Mouse (Mus musculus) limb, embryonic 14.5 days (tissue): ENCODE data around the gene Zbtb34. TPM values are rescaled to one million over a fixed set of nuclear protein-coding genes. Genes with fewer than 3 reads are reported as not detected.
A peak's percentile ranks its signal among the peaks of the same experiment; 100 is the strongest.

Experiments used
- ATAC-seq: fragments of 200-750 bp; cut with Nextera tagmentation; 2 replicates; pipeline ENCODE4 v1.8.0; 2017; ENCODE audit warnings: low read depth, moderate number of reproducible peaks, moderate TSS enrichment; ENCODE audit not compliant: low FRiP score
- DNase-seq: peaks from one replicate; pipeline ENCODE4 v3.0.0-alpha.2; 2015; ENCODE audit warnings: low spot score
- H3K27ac ChIP-seq: fragments of 300-500 bp; sonication (generic); replicated peaks from 2 replicates; pipeline ENCODE4 v1.5.1; 2014; ENCODE audit warnings: low read depth, mild to moderate bottlenecking, low read length, moderate library complexity, mixed read lengths
- H3K27me3 ChIP-seq: fragments of 300-500 bp; sonication (generic); 2 replicates; pipeline ENCODE4 v1.6.1; 2014; ENCODE audit warnings: low read length, mixed read lengths; ENCODE audit not compliant: control insufficient read depth, insufficient read depth
- H3K36me3 ChIP-seq: fragments of 300-500 bp; sonication (generic); 2 replicates; pipeline ENCODE4 v1.6.1; 2014; ENCODE audit warnings: mild to moderate bottlenecking, low read length, moderate library complexity, mixed read lengths; ENCODE audit not compliant: control insufficient read depth, insufficient read depth
- H3K4me1 ChIP-seq: fragments of 300-500 bp; sonication (generic); 2 replicates; pipeline ENCODE4 v1.6.1; 2014; ENCODE audit warnings: antibody characterized with exemption, low read length, mixed read lengths; ENCODE audit not compliant: control insufficient read depth, insufficient read depth
- H3K4me2 ChIP-seq: fragments of 300-500 bp; sonication (generic); replicated peaks from 2 replicates; pipeline ENCODE4 v1.6.1; 2014; ENCODE audit warnings: low read depth, mild to moderate bottlenecking, low read length, moderate library complexity; ENCODE audit not compliant: severe bottlenecking
- H3K4me3 ChIP-seq: fragments of 300-500 bp; sonication (generic); replicated peaks from 2 replicates; pipeline ENCODE4 v1.5.1; 2014; ENCODE audit warnings: low read length
- H3K9ac ChIP-seq: fragments of 300-500 bp; sonication (generic); 2 replicates; pipeline ENCODE4 v1.6.1; 2014; ENCODE audit warnings: mild to moderate bottlenecking, low read depth, low read length, moderate library complexity; ENCODE audit not compliant: severe bottlenecking
- H3K9me3 ChIP-seq: fragments of 300-500 bp; sonication (generic); 2 replicates; pipeline ENCODE4 v1.6.1; 2016; ENCODE audit warnings: low read length; ENCODE audit not compliant: control insufficient read depth
- POLR2A ChIP-seq: fragments of 200-500 bp; IDR thresholded peaks from 2 replicates; pipeline ENCODE4 v1.8.0; 2012; ENCODE audit warnings: inconsistent platforms, mild to moderate bottlenecking, moderate library complexity, borderline replicate concordance; ENCODE audit not compliant: insufficient read depth, insufficient read length; ENCODE audit errors: extremely low read depth
- WGBS: fragments of 180-500 bp; shearing (Covaris S2); extraction: QIAGEN DNeasy Blood & Tissue Kit; methylation state at CpG from one replicate; pipeline ENCODE4 v1.1.7; 2014; 5-methylcytosine and 5-hydroxymethylcytosine counted together
- polyA plus RNA-seq, 2 experiments: library from polyadenylated mRNA; depleted of rRNA in 1 of 2; stranded (reverse) in 1 of 2; unstranded in 1 of 2; fragments of >200 nt; fragmentation: Nextera tagmentation in 1 of 2; extraction: Ambion mirVana in 1 of 2; gene quantifications; 2 replicates each; pipeline versions ENCODE4 v1.2.1 to v1.2.3; 2012 to 2014

The Zbtb34 gene
- polyA plus RNA-seq, 2 experiments, result 8.4 to 19.0 TPM

DNA sequence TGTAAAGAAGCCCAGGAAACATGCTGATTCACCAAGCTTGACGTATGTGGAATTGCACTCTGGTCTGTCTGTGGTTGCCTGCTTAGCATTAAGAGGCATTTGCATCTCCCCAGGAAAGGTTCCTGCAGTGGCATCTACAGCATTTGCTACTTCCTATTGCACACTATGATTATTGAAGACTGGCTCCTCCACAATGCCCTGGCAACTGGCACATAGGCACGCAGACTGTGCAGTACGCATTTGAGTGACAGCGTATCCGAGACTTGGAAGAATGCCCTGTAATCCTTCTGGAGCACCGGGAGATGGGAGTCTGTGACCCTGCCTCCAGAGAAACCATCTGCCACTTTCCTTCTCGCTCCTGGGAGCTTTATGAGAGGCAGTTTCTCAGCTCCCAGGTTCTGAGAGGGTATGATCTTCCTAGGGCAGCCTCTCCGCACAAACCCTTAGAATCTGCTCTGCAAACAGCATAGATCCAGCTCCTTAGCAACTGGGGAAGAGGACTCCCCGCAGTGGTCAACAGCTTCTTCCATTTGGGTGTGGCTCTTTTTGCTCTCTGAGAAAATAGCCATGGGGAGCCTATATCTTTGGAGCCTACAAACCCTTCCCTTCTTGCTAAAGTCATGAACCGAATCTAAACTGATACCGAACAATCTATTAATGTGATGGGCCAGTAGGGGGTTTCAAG lies 37.0 kb downstream of the Zbtb34 start:
- H3K4me1 ChIP-seq, result no peaks in the 10 kb centered on the region
- H3K4me3 ChIP-seq, result no peak overlapping the region
- no peak for TF ChIP-seq POLR2A
- no peaks in the 10 kb centered on the region for H3K9me3 ChIP-seq
- no peaks in the 10 kb centered on the region for H3K36me3 ChIP-seq
- 75% methylated on average over 11 of the region's 11 CpGs for whole genome bisulfite sequencing
- ATAC-seq (no peak), DNase-seq (no peak)
- no peak overlapping the region for H3K27ac ChIP-seq
- H3K27me3 ChIP-seq, result no peaks in the 10 kb centered on the region
- no peak overlapping the region for H3K4me2 ChIP-seq
- H3K9ac ChIP-seq, result no peak overlapping the region

- no peak for TF ChIP-seq POLR2A
- no peaks in the 10 kb centered on the region for H3K4me1 ChIP-seq
- DNase-seq (no peak), ATAC-seq (no peak)
- no peaks in the 10 kb centered on the region for H3K9me3 ChIP-seq
- H3K27me3 ChIP-seq, result no peaks in the 10 kb centered on the region
- H3K36me3 ChIP-seq, result no peaks in the 10 kb centered on the region
- H3K4me2 ChIP-seq, result no peak overlapping the region
- no peak overlapping the region for H3K4me3 ChIP-seq
- H3K9ac ChIP-seq, result no peak overlapping the region
- no peak overlapping the region for H3K27ac ChIP-seq
These were observed 38.1 kb downstream of the Zbtb34 start for GRCm38 (mm10) chr2:33393021-33393420.

GRCm38 (mm10) chr2:33371648-33372408 lies 59.3 kb downstream of the Zbtb34 start:
- Histone ChIP-seq H3K4me2 (peak overlapping the region; percentile 71), H3K9me3 (no peaks in the 10 kb centered on the region), H3K9ac (no peak overlapping the region), H3K27me3 (no peaks in the 10 kb centered on the region), H3K4me1 (no peaks in the 10 kb centered on the region), H3K36me3 (no peaks in the 10 kb centered on the region), H3K27ac (no peak overlapping the region), H3K4me3 (peak overlapping the region; percentile 64)
- TF ChIP-seq POLR2A, result no peak
- ATAC-seq, result no peak
- 30% methylated on average over 18 of the region's 18 CpGs for WGBS
- no peak for DNase-seq

GRCm38 (mm10) chr2:33370777-33371647 lies 60.1 kb downstream of the Zbtb34 start, which contains the start of gene Ralgps1:
Gene Ralgps1 (minus strand): TSS chr2:33371486.
- Histone ChIP-seq H3K36me3 (no peaks in the 10 kb centered on the region), H3K9ac (peak within 1 kb of the TSS; percentile 53), H3K27ac (peak within 1 kb of the TSS; percentile 82), H3K27me3 (no peaks in the 10 kb centered on the region), H3K9me3 (no peaks in the 10 kb centered on the region), H3K4me3 (peak within 1 kb of the TSS; percentile 64), H3K4me1 (no peaks in the 10 kb centered on the region), H3K4me2 (peak within 1 kb of the TSS; percentile 71)
- TF ChIP-seq POLR2A, result no peak
- ATAC-seq (peak; percentile 100), DNase-seq (peak; percentile 97)
- whole genome bisulfite sequencing, result 0% methylated on average over 36 of the region's 74 CpGs

DNA sequence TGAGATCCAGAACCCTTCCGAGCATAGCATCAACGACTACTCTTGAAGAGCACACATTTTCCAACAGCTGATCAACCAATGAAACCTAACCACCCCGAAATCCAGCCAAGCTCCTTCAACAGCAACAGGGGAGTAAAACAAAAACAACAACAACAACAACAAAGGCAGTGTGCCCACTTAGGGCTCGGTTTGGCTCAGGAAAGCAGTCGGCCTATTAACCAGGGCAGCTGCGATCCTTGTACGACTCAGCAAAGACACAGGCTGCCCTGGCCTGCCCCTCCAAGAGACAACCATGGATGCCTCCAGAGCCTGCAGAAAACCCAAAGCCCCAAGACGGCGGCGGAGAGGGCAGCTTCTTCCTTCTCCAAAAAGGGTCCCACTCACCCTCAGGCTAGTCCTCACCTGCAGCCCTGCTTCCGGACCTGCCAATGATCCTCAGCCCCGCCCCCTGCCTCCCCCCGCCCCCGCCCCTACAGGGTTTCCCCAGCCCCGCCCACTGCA lies 60.8 kb downstream of the Zbtb34 start:
- H3K4me1 ChIP-seq, result no peaks in the 10 kb centered on the region
- WGBS, result 11% methylated on average over 15 of the region's 15 CpGs
- H3K4me2 ChIP-seq, result peak overlapping the region; percentile 71
- no peaks in the 10 kb centered on the region for H3K27me3 ChIP-seq
- ATAC-seq, result no peak
- no peaks in the 10 kb centered on the region for H3K9me3 ChIP-seq
- TF ChIP-seq POLR2A, result no peak
- peak overlapping the region; percentile 64 for H3K4me3 ChIP-seq
- H3K27ac ChIP-seq, result no peak overlapping the region
- DNase-seq, result no peak
- H3K36me3 ChIP-seq, result no peaks in the 10 kb centered on the region
- H3K9ac ChIP-seq, result 0 out of 2 replicates have a peak overlapping the region, but pooled peaks have one; percentile 53
